In genomic region chr11:88703220-88703619, GRCm38 (mm10) we compare ENCODE assay signal across 12 mouse cellular contexts. TPM values are rescaled to one million over a fixed set of nuclear protein-coding genes. Genes with fewer than 3 reads are reported as not detected.
DNase-seq lines count a peak whose midpoint lies in the region; ATAC-seq and TF ChIP-seq lines count a peak whose summit lies in the region.
"Had no signal": no experiment of that assay in that cellular context is flagged by ENCODE, and none has a peak within 500 bp of the region (broad histone marks: within the 10 kb centered on the region; RNA-seq: fewer than 3 reads in every experiment).

No protein-coding gene starts in this region.

- H3K27ac ChIP-seq in kidney, embryonic 16.5 days (ENCODE audit: low read length), result peak overlapping the region; percentile 59; the same call in 1 of the 2 replicates
- H3K27ac ChIP-seq in forebrain, embryonic 11.5 days (ENCODE audit: low read depth, low read length), result peak overlapping the region; percentile 83
- H3K27ac ChIP-seq in hindbrain, postnatal 0 days, result peak overlapping the region; percentile 58; the same call in 1 of the 2 replicates
- H3K27ac ChIP-seq in neural tube, embryonic 14.5 days (ENCODE audit: low read depth, low read length), result 0 out of 2 replicates have a peak overlapping the region, but pooled peaks have one; percentile 34
- H3K27ac ChIP-seq: liver, embryonic 12.5 days had no signal

- H3K4me2 ChIP-seq in kidney, embryonic 16.5 days (replicated peaks; ENCODE audit: low read depth, low read length), result 0 out of 2 replicates have a peak overlapping the region, but pooled peaks have one; percentile 5
- H3K4me2 ChIP-seq in forebrain, embryonic 11.5 days (ENCODE audit: low read depth, low read length, severe bottlenecking), result no peak overlapping the region; the same call in 1 of the 2 replicates
- peak overlapping the region; percentile 10; the same call in 1 of the 2 replicates for H3K4me2 ChIP-seq in hindbrain, postnatal 0 days (ENCODE audit: low read depth, low read length)
- no peak overlapping the region for H3K4me2 ChIP-seq in neural tube, embryonic 14.5 days (ENCODE audit: low read depth, low read length)
- H3K4me2 ChIP-seq: liver, embryonic 12.5 days had no signal

- TF ChIP-seq CTCF in hindbrain, postnatal 0 days (IDR thresholded peaks at IDR 0.05; ENCODE audit: low read depth), result no peak

- DNase-seq in kidney, postnatal 14 days, result no peak
- DNase-seq in forebrain, embryonic 11.5 days (ENCODE audit: low spot score), result no peak
- DNase-seq in hindbrain, postnatal 0 days (ENCODE audit: low spot score), result no peak
- DNase-seq in lung, adult 18-20 months, result no peak
- no peak for DNase-seq in cerebellum, adult 8-10 months
- DNase-seq in cerebellum, postnatal 14 days, result no peak
- DNase-seq: cerebellum, adult 9-11 months; gastrocnemius, postnatal 10 days had no signal

- H3K36me3 ChIP-seq in kidney, embryonic 16.5 days (ENCODE audit: insufficient read depth, low read length), result peaks cover 31% of the 10 kb centered on the region
- H3K36me3 ChIP-seq in forebrain, embryonic 11.5 days (ENCODE audit: control insufficient read depth, insufficient read depth, low read length), result peaks cover 15% of the 10 kb centered on the region
- H3K36me3 ChIP-seq in hindbrain, postnatal 0 days (ENCODE audit: insufficient read depth, low read length), result peaks cover 14% of the 10 kb centered on the region; the same call in 1 of the 2 replicates
- no peaks in the 10 kb centered on the region; the same call in 1 of the 2 replicates for H3K36me3 ChIP-seq in neural tube, embryonic 14.5 days (ENCODE audit: control insufficient read depth, insufficient read depth, low read length)

- 22% methylated on average over 4 of the region's 4 CpGs for WGBS in kidney, embryonic 16.5 days
- WGBS in forebrain, embryonic 11.5 days, result 9% methylated on average over 4 of the region's 4 CpGs
- WGBS in hindbrain, postnatal 0 days, result 19% methylated on average over 4 of the region's 4 CpGs
- WGBS in neural tube, embryonic 14.5 days, result 14% methylated on average over 4 of the region's 4 CpGs

- no peak for ATAC-seq in kidney, embryonic 16.5 days (ENCODE audit: low FRiP score, low TSS enrichment)
- peak; percentile 29; the same call in 1 of the 2 replicates for ATAC-seq in forebrain, embryonic 11.5 days (replicated peaks; ENCODE audit: low FRiP score)
- ATAC-seq in hindbrain, postnatal 0 days, result no peak
- peak; percentile 57; the same call in 1 of the 2 replicates for ATAC-seq in neural tube, embryonic 14.5 days (ENCODE audit: low read depth)
- ATAC-seq: CD4-positive, CD25-positive, alpha-beta regulatory T cell, adult 4 months; liver, embryonic 12.5 days had no signal

- H3K4me3 ChIP-seq in kidney, embryonic 16.5 days (ENCODE audit: low read length), result no peak overlapping the region
- no peak overlapping the region for H3K4me3 ChIP-seq in forebrain, embryonic 11.5 days (ENCODE audit: low read depth, low read length)
- H3K4me3 ChIP-seq in hindbrain, postnatal 0 days (ENCODE audit: low read length), result no peak overlapping the region
- H3K4me3 ChIP-seq in neural tube, embryonic 14.5 days (ENCODE audit: low read depth, low read length), result no peak overlapping the region
- H3K4me3 ChIP-seq: liver, embryonic 12.5 days had no signal

- no peaks in the 10 kb centered on the region for H3K27me3 ChIP-seq in kidney, embryonic 16.5 days (ENCODE audit: insufficient read depth, low read length)
- H3K27me3 ChIP-seq in forebrain, embryonic 11.5 days (ENCODE audit: control insufficient read depth, insufficient read depth, low read length), result no peaks in the 10 kb centered on the region
- H3K27me3 ChIP-seq in hindbrain, postnatal 0 days (ENCODE audit: insufficient read depth, low read length), result no peaks in the 10 kb centered on the region
- H3K27me3 ChIP-seq in neural tube, embryonic 14.5 days (ENCODE audit: control insufficient read depth, insufficient read depth, low read length), result no peaks in the 10 kb centered on the region
- H3K27me3 ChIP-seq: liver, embryonic 12.5 days had no signal

- peaks cover 49% of the 10 kb centered on the region for H3K4me1 ChIP-seq in kidney, embryonic 16.5 days (ENCODE audit: insufficient read depth, low read length)
- H3K4me1 ChIP-seq in forebrain, embryonic 11.5 days (replicated peaks; ENCODE audit: control insufficient read depth, insufficient read depth, low read length), result peaks cover 25% of the 10 kb centered on the region
- H3K4me1 ChIP-seq in hindbrain, postnatal 0 days (ENCODE audit: insufficient read depth, low read length), result peaks cover 13% of the 10 kb centered on the region; the same call in 1 of the 2 replicates
- peaks cover 18% of the 10 kb centered on the region for H3K4me1 ChIP-seq in neural tube, embryonic 14.5 days (ENCODE audit: control insufficient read depth, insufficient read depth, low read length)

- H3K9me3 ChIP-seq in kidney, embryonic 16.5 days (ENCODE audit: low read length), result no peaks in the 10 kb centered on the region
- no peaks in the 10 kb centered on the region for H3K9me3 ChIP-seq in forebrain, embryonic 11.5 days (ENCODE audit: control insufficient read depth, low read length)
- H3K9me3 ChIP-seq in hindbrain, postnatal 0 days (ENCODE audit: low read length), result no peaks in the 10 kb centered on the region
- H3K9me3 ChIP-seq in neural tube, embryonic 14.5 days (ENCODE audit: control insufficient read depth, low read length), result no peaks in the 10 kb centered on the region
- H3K9me3 ChIP-seq: liver, embryonic 12.5 days had no signal

- no peak overlapping the region; the same call in 1 of the 2 replicates for H3K9ac ChIP-seq in kidney, embryonic 16.5 days (replicated peaks; ENCODE audit: low read length)
- H3K9ac ChIP-seq in forebrain, embryonic 11.5 days (ENCODE audit: low read length), result no peak overlapping the region
- no peak overlapping the region for H3K9ac ChIP-seq in hindbrain, postnatal 0 days (replicated peaks; ENCODE audit: low read length)
- no peak overlapping the region for H3K9ac ChIP-seq in neural tube, embryonic 14.5 days (replicated peaks; ENCODE audit: low read depth, low read length)
- H3K9ac ChIP-seq: liver, embryonic 12.5 days had no signal

RNA-seq across cellular contexts. Expression of gene Msi2, which starts 15.1 kb away (rescaled TPM):
- 24.3 and 30.0 TPM in 2 replicates for polyA plus RNA-seq in kidney, embryonic 16.5 days (2015; fragmentation: Nextera tagmentation; extraction: Ambion mirVana)
- 23.9 and 26.2 TPM in 2 replicates for polyA plus RNA-seq in forebrain, embryonic 11.5 days (2014; fragmentation: Nextera tagmentation; extraction: Ambion mirVana)
- total RNA-seq in hindbrain, postnatal 0 days (2014; rRNA removed), result 165 and 170 TPM in 2 replicates
- polyA plus RNA-seq in hindbrain, postnatal 0 days (2015; fragmentation: Nextera tagmentation; extraction: Ambion mirVana), result 33.0 and 36.8 TPM in 2 replicates
- polyA plus RNA-seq in neural tube, embryonic 14.5 days (2014; fragmentation: Nextera tagmentation; extraction: Ambion mirVana), result 20.0 and 25.6 TPM in 2 replicates

Comparison
In these comparisons a context has a peak if more than half of its experiments do, and no peak if none do; other contexts are left out.
1. ATAC-seq: peak in forebrain, embryonic 11.5 days (single experiment) and neural tube, embryonic 14.5 days (single experiment); none in kidney, embryonic 16.5 days (single experiment) and hindbrain, postnatal 0 days (single experiment).
2. H3K4me2 ChIP-seq: peak in kidney, embryonic 16.5 days (single experiment) and hindbrain, postnatal 0 days (single experiment); none in forebrain, embryonic 11.5 days (single experiment) and neural tube, embryonic 14.5 days (single experiment).
3. Peak in every context shown above with its lines, with median percentiles within 50 percentile points of each other: H3K27ac ChIP-seq.